Mouse (Mus musculus) induced T-regulatory cell, adult 2 months (primary cell): ENCODE data around the gene Casc3.

Experiments
- DNase-seq: peaks from one replicate; pipeline ENCODE4 v3.0.0-alpha.2; 2012; ENCODE audit warnings: low read depth

Gene Casc3

DNA sequence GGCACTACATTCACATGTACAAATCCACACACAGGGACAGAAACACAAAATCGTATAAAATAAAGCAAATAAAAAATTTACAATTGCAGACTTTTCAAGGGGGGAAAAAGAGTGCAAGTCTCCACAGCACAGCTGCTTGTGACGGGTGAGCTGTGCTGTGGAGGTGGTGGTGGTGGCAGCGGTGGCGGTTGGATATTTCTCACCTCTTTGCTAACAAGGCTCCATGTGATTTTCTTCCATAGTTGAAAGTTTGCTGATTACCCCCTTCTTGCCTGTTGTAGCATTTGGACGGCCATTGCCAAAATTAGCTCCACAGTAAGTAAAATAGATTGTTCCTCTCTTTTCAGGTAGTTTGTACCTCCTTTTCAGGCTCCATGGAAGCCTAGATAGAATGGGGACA lies at the start of gene Casc3:
Gene Casc3 (plus strand): TSS at position 301 of the 400 bp plus-strand sequence.
- DNase-seq = no peak

DNA sequence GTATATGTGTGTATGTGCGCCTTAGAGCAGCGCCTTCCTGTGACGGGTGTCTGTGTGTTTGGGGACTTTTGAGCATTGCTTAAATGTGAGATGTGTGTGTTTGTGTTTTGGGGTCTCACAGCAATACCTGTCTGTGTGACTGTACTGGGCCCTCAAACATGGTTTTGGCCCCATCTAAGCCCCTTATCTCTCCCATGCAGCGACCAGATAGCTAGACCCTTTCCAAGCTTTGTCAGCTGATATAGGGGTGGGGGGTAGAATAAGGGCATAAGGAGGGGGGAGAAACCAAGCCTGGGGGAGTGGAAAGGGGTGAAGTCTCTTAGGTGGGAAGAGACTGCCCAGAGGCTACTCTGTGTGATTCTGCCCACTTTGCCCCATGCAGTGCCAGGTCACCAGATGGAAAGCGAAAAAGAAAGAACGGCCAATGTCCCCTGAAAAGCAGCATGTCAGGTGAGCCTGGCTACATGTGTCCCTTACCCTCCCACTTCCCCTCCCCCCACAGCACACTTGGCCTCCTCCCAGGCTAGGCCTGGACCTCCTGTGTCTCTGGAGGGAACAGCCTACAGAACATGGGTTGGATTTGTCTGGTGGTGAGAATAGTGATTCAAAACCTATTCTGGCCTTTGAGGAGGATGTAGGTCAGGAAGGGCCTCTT lies 48.9 kb upstream of the Casc3 start:
- no peak for DNase-seq

DNA sequence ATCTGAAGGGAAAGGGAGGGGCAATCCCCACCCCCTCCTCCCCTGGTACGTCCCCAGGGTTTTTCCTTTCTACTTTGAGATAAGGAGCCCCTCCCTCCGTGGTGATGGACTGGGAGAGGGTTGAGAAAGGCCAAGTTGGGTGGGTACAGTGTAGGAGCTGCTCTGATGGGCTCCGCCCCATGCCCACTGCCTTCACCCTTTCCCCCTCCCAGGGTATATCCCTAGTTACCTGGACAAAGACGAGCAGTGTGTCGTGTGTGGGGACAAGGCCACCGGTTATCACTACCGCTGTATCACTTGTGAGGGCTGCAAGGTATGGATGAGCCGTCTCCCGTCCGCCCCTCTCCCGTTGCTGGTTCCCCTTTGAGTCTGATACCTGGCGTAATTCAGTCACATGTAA lies 48.0 kb upstream of the Casc3 start:
- no peak for DNase-seq

DNA sequence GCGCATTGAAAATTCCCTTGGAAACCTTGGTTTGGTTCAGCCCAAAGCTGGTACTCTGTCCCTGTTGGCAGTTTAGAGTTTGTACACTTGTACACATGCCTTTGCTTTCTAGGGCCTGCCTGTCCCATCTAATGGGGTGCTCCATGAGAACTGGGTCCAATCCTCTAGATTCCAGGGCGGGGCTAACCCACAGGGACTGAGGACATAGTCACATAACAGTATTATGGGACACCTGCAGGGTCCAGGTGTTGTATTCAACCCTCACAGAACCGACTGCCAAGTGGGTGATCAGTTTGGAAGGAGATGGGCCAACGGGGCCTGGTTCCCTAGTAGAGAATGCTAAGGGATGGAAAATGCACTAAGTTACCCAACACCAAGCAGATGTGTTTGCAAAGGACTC lies 42.8 kb upstream of the Casc3 start:
- DNase-seq = no peak

- DNase-seq = peak; percentile 42
Observed at GRCm38 (mm10) chr11:98762756-98763501, 41.8 kb upstream of the Casc3 start.

DNA sequence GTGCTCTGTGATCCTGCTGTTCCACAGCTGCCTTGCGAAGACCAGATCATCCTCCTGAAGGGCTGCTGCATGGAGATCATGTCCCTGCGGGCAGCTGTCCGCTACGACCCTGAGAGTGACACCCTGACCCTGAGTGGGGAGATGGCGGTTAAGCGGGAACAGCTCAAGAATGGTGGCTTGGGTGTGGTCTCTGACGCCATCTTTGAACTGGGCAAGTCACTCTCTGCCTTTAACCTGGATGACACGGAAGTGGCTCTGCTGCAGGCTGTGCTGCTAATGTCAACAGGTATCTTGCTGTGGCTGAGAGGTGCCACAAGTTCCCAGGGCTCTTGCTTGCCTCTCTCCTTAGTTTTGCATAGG lies 41.2 kb upstream of the Casc3 start:
- no peak for DNase-seq

DNA sequence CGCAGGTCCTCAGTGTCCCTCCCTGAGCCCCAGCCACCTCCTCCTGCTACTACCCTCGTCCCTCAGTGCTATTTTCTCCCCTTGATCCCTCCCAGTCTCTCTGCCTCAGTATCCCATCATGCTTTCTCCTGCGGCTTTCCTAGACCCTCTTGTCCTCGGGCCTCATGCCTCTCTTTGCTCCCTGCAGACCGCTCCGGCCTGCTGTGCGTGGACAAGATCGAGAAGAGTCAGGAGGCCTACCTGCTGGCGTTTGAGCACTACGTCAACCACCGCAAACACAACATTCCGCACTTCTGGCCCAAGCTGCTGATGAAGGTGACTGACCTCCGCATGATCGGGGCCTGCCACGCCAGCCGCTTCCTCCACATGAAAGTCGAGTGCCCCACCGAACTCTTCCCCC lies 40.6 kb upstream of the Casc3 start:
- no peak for DNase-seq

DNA sequence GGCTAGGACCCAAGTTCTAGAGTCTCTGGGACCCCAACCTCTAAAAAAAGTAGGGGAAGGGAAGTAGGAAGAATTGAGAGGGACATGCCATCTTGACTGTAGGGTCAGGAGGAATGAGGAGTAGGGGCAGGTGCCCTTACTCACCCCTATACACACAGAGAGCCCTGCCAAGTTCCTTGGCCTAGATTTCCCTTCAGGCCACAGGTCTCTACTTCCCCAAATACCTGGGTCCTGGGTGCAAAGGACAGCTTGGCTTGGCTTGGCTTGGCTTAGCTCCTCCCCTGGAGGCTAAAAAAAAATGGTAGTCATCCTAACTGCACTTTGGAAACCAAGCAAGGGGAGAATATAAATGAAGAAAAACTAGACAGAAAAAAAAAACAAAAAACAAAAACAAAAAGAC lies 40.0 kb upstream of the Casc3 start:
- DNase-seq = no peak

DNA sequence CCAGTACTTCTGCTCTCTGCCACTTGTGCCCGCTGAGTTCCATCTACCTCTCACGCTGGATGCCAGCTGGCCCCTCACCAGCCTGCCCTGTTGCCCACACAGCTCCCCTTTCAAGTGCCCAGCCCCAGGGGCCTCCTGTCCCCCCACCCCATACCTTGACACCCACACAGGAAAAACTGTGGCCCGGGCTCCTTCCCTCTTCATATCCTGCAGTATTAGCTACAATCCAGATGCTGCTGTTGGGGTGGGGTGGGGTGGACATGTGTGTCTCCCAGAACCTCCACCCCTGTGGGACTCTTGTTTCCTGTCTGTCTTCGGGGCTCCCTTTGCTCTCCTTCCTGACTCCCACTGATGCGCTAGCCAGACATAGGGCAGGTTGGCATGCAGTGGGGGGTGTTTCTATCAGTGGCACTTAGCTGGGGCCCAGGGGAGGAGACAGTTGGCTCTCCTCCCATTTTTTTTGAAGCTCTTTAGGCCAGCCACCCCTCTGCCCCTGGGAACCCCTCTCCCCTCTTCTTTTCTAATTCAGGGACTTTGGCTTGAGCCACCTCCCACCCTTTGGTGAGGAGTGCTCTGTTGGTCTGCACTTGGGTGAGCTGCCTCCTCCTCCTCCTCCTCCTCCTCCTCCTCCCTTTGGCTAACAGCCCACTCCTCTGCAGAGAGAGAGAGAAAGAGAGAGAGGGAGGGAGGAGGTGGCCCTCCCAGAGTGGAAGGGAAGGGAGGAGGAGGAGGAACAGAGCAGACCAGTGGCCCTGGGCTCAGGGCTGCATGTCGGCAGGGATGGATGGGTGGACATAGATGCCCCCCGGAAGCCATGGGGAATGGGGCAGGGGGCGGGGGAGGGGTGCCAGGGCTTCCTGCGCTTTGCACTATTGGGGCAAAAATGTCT lies 39.0 kb upstream of the Casc3 start:
- no peak for DNase-seq

DNA sequence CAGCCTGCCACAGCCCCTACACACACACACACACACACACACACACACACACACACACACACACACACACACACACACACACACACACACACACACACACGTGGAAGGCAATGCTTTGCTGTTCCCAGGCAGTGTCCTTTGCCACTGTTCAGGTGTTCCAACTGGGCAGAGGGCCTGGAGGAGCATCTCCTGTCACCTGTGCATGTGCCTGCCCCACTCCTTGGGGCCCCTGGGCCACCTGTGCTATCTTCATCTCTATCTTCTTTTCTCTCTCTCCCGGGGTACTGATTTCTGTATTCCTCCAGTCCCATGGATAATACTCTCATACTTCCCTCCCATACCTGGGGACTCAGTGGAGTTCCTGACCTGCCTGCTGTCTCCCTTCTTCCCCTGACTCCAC lies 38.4 kb upstream of the Casc3 start:
- DNase-seq = no peak

- no peak for DNase-seq
Observed at GRCm38 (mm10) chr11:98766816-98767215, 37.9 kb upstream of the Casc3 start.

DNA sequence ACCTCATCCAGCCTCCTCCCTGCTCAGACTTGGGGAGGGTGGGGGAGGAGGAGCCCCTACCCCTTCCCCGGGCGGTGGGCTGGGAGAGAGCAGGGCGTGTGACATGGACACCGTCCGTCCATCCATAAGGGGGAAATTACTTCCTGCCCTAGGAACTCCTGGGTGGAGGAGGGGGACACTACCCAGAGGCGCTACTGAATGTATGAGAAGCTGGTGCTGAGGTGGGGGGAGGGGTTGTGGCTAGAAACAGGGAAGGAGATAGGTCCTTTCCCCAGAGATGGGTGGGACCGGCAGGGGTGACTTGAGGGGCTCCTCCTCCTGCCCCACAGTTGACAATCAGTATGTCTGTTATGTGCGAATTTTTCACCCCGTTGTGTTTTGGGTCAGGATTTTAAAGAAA lies 37.4 kb upstream of the Casc3 start:
- DNase-seq = no peak

GRCm38 (mm10) chr11:98767713-98768112 lies 37.0 kb upstream of the Casc3 start:
- DNase-seq = no peak

- no peak for DNase-seq
Observed at GRCm38 (mm10) chr11:98768127-98769006, 36.3 kb upstream of the Casc3 start.

GRCm38 (mm10) chr11:98769007-98769954 lies 35.4 kb upstream of the Casc3 start:
- DNase-seq = no peak

DNA sequence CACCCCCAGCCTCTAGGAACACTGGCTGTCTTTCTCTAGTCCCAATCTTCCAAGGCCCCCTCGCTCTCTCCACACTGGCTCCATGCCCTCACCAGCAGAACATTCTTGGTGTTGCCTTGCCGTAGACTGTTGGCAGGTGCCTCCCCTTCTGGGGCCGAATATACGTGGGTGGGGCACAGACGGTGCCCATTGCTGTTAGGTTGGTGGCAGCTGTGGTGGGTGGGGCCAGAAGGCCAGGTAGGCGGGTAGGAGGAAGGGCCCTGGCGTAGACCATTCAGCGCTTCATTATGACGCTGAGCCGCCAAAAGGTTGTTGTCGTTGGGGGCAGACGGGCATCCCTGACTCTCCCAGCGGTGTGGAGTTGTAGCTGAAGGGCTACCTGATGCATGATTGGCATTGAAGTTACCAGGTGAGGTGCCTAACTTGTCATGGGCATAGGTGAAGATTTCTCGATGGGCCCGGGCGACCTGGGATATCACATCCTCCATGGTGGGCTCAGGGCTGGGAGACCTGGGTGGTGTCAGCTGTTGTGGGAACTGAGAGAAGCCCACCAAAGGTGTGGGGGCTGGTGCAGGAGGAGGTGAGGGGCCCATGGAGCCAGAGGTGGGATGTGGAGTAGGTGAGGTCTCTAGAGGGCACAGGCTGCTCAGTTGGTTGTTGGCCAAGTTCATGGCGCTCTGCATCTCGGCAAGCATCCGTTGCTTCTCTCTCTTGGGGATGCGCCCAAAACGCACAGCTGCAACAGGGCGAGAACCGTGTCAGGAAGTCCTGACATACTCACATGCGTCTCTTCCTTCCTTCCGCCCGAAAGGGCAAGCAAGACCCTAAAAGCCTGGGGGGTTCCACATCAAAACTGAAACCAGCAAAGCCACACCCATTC lies 34.4 kb upstream of the Casc3 start:
- DNase-seq = no peak

DNA sequence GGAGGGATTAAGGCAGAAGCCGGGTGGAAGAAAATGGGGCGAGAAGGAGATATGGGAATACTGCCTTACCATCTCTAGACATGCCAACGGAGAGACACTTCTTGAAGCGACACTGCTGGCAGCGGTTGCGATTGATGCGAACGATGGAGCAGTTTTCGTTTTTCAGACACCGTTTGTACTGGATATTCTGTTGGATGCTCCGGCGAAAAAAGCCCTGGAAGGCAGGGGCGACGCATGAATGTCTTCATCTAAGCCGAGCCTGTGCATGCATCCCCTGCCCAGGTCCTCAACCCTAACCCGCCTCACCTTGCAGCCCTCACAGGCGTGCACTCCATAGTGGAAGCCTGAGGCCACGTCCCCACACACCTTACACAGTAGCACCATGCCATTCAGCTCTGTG lies 33.6 kb upstream of the Casc3 start:
- no peak for DNase-seq

GRCm38 (mm10) chr11:98771844-98772525 lies 32.7 kb upstream of the Casc3 start:
- no peak for DNase-seq

- DNase-seq = peak; percentile 46
Observed at GRCm38 (mm10) chr11:98772667-98773171, 32.0 kb upstream of the Casc3 start.
